Mouse (Mus musculus) kidney, embryonic 14.5 days (tissue): ENCODE results near the gene Tbx5. TPM values are rescaled to one million over a fixed set of nuclear protein-coding genes. Genes with fewer than 3 reads are reported as not detected.

Experiments used
- ATAC-seq: fragments of 200-750 bp; cut with Nextera tagmentation; 2 replicates; pipeline ENCODE4 v1.8.0; 2017; ENCODE audit warnings: moderate number of reproducible peaks, mild to moderate bottlenecking, moderate TSS enrichment, moderate library complexity; ENCODE audit not compliant: low FRiP score, low TSS enrichment
- H3K27ac ChIP-seq: fragments of 300-500 bp; sonication (generic); 2 replicates; pipeline ENCODE4 v1.5.1; 2014; ENCODE audit warnings: low read depth, mild to moderate bottlenecking, low read length, moderate library complexity, mixed read lengths
- H3K27me3 ChIP-seq: fragments of 300-500 bp; sonication (generic); 2 replicates; pipeline ENCODE4 v1.6.1; 2014; ENCODE audit warnings: mild to moderate bottlenecking, low read length; ENCODE audit not compliant: control insufficient read depth, insufficient read depth
- H3K36me3 ChIP-seq: fragments of 300-500 bp; sonication (generic); 2 replicates; pipeline ENCODE4 v1.6.1; 2014; ENCODE audit warnings: low read length, mixed read lengths; ENCODE audit not compliant: control insufficient read depth, insufficient read depth
- H3K4me1 ChIP-seq: fragments of 300-500 bp; sonication (generic); 2 replicates; pipeline ENCODE4 v1.6.1; 2014; ENCODE audit warnings: low read length, mixed read lengths; ENCODE audit not compliant: control insufficient read depth, insufficient read depth
- H3K4me2 ChIP-seq: fragments of 300-500 bp; sonication (generic); replicated peaks from 2 replicates; pipeline ENCODE4 v1.6.1; 2014; ENCODE audit warnings: low read depth, mild to moderate bottlenecking, low read length
- H3K4me3 ChIP-seq: fragments of 300-500 bp; sonication (generic); 2 replicates; pipeline ENCODE4 v1.5.1; 2014; ENCODE audit warnings: mild to moderate bottlenecking, low read length
- H3K9ac ChIP-seq: fragments of 300-500 bp; sonication (generic); 2 replicates; pipeline ENCODE4 v1.6.1; 2014; ENCODE audit warnings: low read depth, mild to moderate bottlenecking, low read length, moderate library complexity
- H3K9me3 ChIP-seq: fragments of 300-500 bp; sonication (generic); 2 replicates; pipeline ENCODE4 v1.6.1; 2016; ENCODE audit warnings: low read length; ENCODE audit not compliant: control insufficient read depth
- WGBS: fragments of 180-500 bp; shearing (Covaris S2); extraction: QIAGEN DNeasy Blood & Tissue Kit; methylation state at CpG from one replicate; pipeline ENCODE4 v1.1.7; 2014; 5-methylcytosine and 5-hydroxymethylcytosine counted together
- polyA plus RNA-seq: library from polyadenylated mRNA; unstranded; fragments of >200 nt; fragmentation: Nextera tagmentation; extraction: Ambion mirVana; gene quantifications from 2 replicates; pipeline ENCODE4 v1.2.1, GENCODE M21; 2014

Tbx5 gene
- polyA plus RNA-seq, 1 experiment from 2014 or later, result not detected

DNA sequence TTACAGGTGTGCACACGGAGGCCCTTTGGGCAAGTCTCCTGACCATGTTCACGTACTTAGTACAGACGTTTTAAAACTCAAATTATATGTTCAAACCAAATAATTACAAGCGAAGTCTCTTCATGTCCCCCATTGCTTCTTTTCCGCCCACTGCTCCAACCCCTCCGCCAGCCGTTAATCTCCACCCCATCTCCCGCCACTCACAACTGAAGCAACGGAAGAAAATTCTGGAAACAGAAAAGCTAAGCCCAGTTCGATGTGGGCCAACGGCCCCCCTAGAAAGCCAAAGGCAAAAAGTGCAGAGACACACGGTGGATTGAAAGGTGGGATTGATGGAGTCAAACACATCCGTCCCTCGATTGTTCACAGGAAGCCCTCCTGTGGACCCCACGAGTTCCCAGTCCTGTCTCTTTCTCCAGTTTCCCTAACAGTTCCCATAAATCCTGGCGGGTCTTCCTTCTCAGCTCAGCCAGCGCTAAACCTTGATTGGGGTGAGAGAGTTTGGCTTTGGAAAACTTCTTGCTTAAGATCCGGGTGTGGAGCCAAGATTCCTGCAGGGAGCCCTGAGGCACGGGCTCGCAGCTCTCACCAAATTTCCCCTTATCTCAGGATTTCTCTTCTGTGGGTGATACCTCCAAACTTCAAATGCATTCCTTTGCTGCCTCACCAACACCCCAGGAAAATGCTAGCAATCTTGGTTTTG is 24.8 kb upstream of the Tbx5 start:
- no peak overlapping the region for H3K9ac ChIP-seq
- H3K27me3 ChIP-seq, result peaks cover 96% of the 10 kb centered on the region
- no peaks in the 10 kb centered on the region for H3K36me3 ChIP-seq
- H3K4me1 ChIP-seq, result no peaks in the 10 kb centered on the region
- no peak for ATAC-seq
- H3K4me2 ChIP-seq, result no peak overlapping the region
- no peak overlapping the region for H3K27ac ChIP-seq
- H3K9me3 ChIP-seq, result no peaks in the 10 kb centered on the region
- WGBS, result 2% methylated on average over 20 of the region's 20 CpGs
- no peak overlapping the region for H3K4me3 ChIP-seq

DNA sequence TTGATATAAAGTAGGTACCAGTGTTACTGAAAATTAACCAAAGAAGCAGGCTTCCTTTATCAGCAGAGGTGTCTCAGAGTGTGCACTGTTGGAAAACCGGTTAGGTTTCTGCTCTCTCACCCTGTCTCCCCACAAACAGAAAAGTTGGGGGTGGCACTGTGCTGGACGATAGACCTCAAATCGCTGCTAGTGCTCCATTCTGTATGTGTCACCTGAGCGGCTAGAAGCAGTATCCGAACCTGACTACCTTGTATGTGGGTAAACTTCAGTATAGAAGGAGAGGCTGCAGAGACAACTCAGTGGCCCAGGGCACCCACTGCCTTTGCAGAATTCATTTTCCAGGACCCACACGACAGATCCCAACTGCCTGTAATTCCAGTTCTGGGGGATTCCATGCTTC is 23.8 kb upstream of the Tbx5 start:
- Histone ChIP-seq H3K4me2 (no peak overlapping the region), H3K4me3 (no peak overlapping the region), H3K9me3 (no peaks in the 10 kb centered on the region), H3K36me3 (no peaks in the 10 kb centered on the region), H3K27ac (no peak overlapping the region), H3K4me1 (no peaks in the 10 kb centered on the region), H3K9ac (no peak overlapping the region), H3K27me3 (peaks cover 93% of the 10 kb centered on the region)
- 38% methylated on average over 6 of the region's 6 CpGs for WGBS
- no peak for ATAC-seq

DNA sequence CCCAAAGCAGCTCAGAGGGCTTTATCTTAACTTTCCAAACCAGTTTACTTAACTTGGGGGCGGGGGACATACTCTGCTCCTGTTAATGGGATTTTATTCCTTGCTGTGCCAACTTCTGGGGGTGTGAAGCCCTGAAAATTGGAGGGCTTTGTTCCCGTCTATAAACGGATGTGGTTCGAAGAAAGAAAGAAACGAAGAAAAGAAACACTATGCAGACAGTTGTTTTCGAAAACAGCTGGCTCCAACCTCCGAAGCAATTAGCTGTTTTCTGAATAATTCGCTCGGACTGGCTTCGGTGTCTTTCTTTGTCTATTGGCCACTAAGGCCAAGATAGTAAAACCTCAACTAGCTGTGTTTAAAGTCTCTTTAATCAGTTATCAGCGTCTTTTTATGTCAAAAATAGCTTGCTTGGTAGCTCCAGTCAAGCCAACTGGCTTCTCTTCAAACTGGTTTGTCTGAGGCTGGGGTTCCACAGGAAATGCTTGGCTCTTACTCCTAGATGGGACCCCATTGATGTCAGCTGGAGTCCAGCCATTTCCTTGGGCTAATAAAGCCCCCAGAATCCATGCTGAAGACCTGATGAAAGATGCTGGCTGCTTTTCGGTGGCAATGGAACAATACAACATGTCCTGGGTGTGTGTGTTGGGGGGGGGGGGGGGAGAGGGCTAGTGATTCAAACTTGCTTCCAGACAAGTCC is 21.3 kb upstream of the Tbx5 start:
- Histone ChIP-seq H3K36me3 (no peaks in the 10 kb centered on the region), H3K27me3 (peaks cover 77% of the 10 kb centered on the region), H3K4me3 (no peak overlapping the region), H3K4me2 (no peak overlapping the region), H3K4me1 (no peaks in the 10 kb centered on the region), H3K27ac (no peak overlapping the region), H3K9ac (no peak overlapping the region), H3K9me3 (peaks cover 5% of the 10 kb centered on the region)
- no peak for ATAC-seq
- 60% methylated on average over 12 of the region's 12 CpGs for WGBS

DNA sequence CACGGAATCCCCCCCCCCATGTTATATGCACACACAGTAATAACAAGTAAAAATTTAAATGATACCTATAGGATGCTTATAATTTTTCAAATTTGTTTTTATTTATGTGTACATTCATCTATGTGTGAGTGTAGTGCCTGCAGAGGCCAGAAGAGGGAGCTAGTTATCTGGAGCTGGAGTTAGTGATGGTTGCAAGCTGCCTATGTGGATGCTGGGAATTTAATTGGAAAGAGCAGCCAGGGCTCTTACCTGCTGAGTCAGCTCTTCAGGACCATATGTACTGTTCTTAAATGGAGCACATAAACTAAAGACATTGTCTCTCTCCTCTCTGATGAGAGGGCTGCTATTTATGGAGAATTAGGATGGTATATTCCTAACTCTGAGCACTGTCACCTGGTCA is 17.2 kb upstream of the Tbx5 start:
- Histone ChIP-seq H3K36me3 (no peaks in the 10 kb centered on the region), H3K4me1 (no peaks in the 10 kb centered on the region), H3K27ac (no peak overlapping the region), H3K9me3 (peaks cover 5% of the 10 kb centered on the region), H3K9ac (no peak overlapping the region), H3K4me3 (no peak overlapping the region), H3K27me3 (peaks cover 60% of the 10 kb centered on the region), H3K4me2 (no peak overlapping the region)
- 56% methylated on average over 1 of the region's 1 CpGs for WGBS
- no peak for ATAC-seq

DNA sequence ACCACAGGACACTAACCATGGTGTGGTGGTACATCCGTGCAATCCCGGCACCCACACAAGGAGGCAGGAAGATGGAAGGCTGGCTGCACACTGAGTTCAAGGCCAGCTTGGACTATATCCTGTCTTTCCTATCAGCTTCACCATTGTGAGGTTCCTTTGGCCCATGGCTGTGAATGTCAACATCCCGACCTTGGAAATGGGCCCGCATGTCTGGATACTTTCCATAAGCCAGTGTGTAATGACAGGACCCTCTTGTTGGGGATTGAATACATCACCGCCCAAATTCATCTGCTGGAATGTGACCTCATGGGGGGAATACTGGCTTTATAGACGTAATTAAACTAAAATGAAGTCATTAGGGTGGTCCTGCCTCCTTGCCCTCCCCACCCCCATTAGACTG is 12.0 kb upstream of the Tbx5 start:
- Histone ChIP-seq H3K4me1 (no peaks in the 10 kb centered on the region), H3K9me3 (peaks cover under 1% of the 10 kb centered on the region; the same call in 1 of the 2 replicates), H3K4me3 (no peak overlapping the region), H3K27me3 (peaks cover 50% of the 10 kb centered on the region), H3K36me3 (no peaks in the 10 kb centered on the region), H3K4me2 (no peak overlapping the region), H3K27ac (no peak overlapping the region), H3K9ac (no peak overlapping the region)
- WGBS, result 82% methylated on average over 6 of the region's 6 CpGs
- no peak for ATAC-seq

DNA sequence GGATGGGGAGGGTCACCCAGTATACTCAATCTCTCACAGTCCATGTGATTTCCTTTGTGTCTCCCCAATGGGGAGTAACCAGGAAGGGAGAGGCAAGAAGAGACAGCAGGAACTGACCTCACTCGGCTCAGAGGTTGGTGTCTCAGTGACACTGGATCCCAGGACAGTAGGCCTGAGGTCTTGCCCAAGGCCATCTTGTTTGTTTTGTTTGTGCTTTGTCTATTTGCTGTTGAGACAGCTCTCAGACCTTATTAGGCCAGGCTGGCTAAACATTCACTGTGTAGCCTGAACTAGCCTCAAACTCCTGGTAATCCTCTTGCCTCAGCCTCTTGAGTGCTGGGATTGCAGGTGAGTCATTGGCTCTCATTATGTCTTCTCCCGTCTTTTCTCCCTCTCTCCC is 11.0 kb upstream of the Tbx5 start:
- Histone ChIP-seq H3K36me3 (no peaks in the 10 kb centered on the region), H3K27me3 (peaks cover 50% of the 10 kb centered on the region), H3K4me3 (no peak overlapping the region), H3K27ac (no peak overlapping the region), H3K9me3 (no peaks in the 10 kb centered on the region), H3K4me2 (no peak overlapping the region), H3K4me1 (no peaks in the 10 kb centered on the region), H3K9ac (no peak overlapping the region)
- 42% methylated on average over 2 of the region's 2 CpGs for WGBS
- ATAC-seq, result no peak

DNA sequence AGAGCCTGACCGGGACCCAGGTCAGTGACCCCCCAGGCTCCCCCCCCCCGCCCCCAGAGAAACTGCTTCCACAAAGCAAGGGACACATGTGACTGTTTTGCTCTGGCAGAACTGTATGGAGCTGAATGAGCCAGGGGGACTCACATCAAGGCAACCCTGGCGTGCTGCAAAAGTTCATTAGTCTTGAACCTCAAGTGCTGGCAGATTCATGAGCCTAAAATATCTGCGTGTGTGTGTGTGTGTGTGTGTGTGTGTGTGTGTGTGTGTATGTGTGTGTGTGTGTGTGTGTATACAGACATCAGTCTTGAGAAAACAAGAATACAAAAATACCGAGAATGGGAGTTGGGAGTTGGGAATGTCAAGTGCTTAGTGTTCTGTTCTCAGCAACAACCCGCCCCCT is 5.1 kb upstream of the Tbx5 start:
- ATAC-seq, result no peak
- peaks cover 72% of the 10 kb centered on the region for H3K27me3 ChIP-seq
- no peaks in the 10 kb centered on the region for H3K9me3 ChIP-seq
- H3K4me3 ChIP-seq, result no peak overlapping the region
- no peak overlapping the region for H3K27ac ChIP-seq
- 66% methylated on average over 6 of the region's 6 CpGs for WGBS
- H3K36me3 ChIP-seq, result no peaks in the 10 kb centered on the region
- H3K9ac ChIP-seq, result no peak overlapping the region
- H3K4me1 ChIP-seq, result no peaks in the 10 kb centered on the region
- H3K4me2 ChIP-seq, result no peak overlapping the region

DNA sequence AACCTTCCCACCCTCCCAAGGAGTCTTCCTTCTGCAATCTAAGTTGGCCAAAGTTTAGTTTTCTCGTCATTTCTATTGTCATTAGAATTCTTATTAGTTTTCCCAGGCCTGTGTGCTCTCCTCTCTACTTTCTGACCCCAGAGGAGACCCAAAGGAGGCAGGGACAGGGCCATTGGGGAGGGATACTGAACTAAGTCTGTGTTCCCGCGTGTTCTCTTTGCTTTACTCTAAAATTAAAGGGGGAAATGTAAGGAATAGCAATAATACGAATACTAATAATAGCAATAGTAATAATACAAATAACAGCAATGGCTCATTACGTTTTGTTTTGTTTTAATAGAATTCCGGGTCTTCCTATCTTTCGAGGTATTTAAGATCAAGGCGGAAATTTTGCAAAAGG is 1.9 kb upstream of the Tbx5 start:
- Histone ChIP-seq H3K27me3 (peaks cover 84% of the 10 kb centered on the region), H3K36me3 (no peaks in the 10 kb centered on the region), H3K27ac (no peak overlapping the region), H3K4me2 (no peak overlapping the region), H3K4me1 (no peaks in the 10 kb centered on the region), H3K9me3 (no peaks in the 10 kb centered on the region), H3K4me3 (no peak overlapping the region), H3K9ac (no peak overlapping the region)
- 7% methylated on average over 8 of the region's 8 CpGs for WGBS
- ATAC-seq, result no peak

DNA sequence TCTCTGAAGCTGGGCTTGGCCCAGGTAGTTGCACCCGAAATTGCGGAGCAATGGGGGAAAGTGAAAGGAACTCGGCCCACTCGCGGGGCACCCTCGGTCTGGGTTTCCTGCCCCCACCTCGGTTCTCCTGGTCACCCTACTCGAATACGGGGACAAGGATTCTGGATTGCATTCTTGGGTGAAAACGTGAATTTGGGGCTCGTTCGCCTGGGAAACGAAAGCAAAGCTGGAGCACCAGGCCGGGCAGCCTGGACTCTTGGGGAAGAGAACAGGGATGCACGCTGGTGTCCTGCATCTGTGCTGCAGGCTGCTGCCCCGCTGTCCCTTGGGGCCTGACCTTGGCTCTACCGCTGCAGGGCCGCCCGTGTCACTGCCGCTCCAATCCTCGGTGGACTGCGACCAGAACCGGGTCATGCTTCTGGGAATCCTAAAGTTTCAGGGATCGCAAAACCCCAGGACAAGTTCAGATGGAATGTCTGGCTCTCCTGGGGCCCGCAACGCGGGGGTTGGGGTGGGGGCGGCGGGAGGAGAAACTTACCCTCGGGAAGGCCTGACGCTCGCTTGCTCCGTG is 1.2 kb upstream of the Tbx5 start:
- no peaks in the 10 kb centered on the region for H3K36me3 ChIP-seq
- peak overlapping the region; percentile 12; the same call in 1 of the 2 replicates for H3K4me3 ChIP-seq
- H3K4me2 ChIP-seq, result no peak overlapping the region
- H3K9ac ChIP-seq, result no peak overlapping the region
- H3K9me3 ChIP-seq, result no peaks in the 10 kb centered on the region
- peaks cover 91% of the 10 kb centered on the region for H3K27me3 ChIP-seq
- ATAC-seq, result no peak
- H3K27ac ChIP-seq, result no peak overlapping the region
- WGBS, result under 1% methylated on average over 33 of the region's 33 CpGs
- no peaks in the 10 kb centered on the region for H3K4me1 ChIP-seq
